Mouse (Mus musculus) right cerebral cortex, postnatal 10 days (tissue): Measurements from ENCODE around the gene Tmed8.
"Not testable (repeated sequence)": the region's sequence is repeated elsewhere in the genome, so short reads cannot be mapped to it uniquely, and the experiment has no call there.

Source experiments
- DNase-seq, 2 experiments: peaks; one replicate each; pipeline ENCODE4 v3.0.0; 2021; ENCODE audit warnings: low spot score in 2 of 2

Gene Tmed8

GRCm38 (mm10) chr12:87199973-87200586, at the start of gene Tmed8:
Tmed8 (minus strand) TSS chr12:87200454.
- DNase-seq, result peak; percentile 87 to 93

GRCm38 (mm10) chr12:87238632-87239031, 38.4 kb upstream of the Tmed8 start, which contains the start of gene Noxred1:
Noxred1 (minus strand) TSS chr12:87238732.
- DNase-seq, result no peak

GRCm38 (mm10) chr12:87236882-87237483, 36.7 kb upstream of the Tmed8 start:
- no peak for DNase-seq

- no peak for DNase-seq
Measured at GRCm38 (mm10) chr12:87230379-87230895, 30.2 kb upstream of the Tmed8 start.

- DNase-seq, result no peak
Measured at GRCm38 (mm10) chr12:87229633-87230032, 29.4 kb upstream of the Tmed8 start.

- no peak for DNase-seq
Measured at GRCm38 (mm10) chr12:87226801-87227200, 26.5 kb upstream of the Tmed8 start.

GRCm38 (mm10) chr12:87224950-87225349, 24.7 kb upstream of the Tmed8 start:
- no peak for DNase-seq

GRCm38 (mm10) chr12:87219362-87219761, 19.1 kb upstream of the Tmed8 start:
- no peak for DNase-seq

- no peak for DNase-seq
Measured at GRCm38 (mm10) chr12:87217596-87217995, 17.3 kb upstream of the Tmed8 start.

- DNase-seq, result no peak
Measured at GRCm38 (mm10) chr12:87216053-87216452, 15.8 kb upstream of the Tmed8 start.

- DNase-seq, result no peak
Measured at GRCm38 (mm10) chr12:87212844-87213606, 12.8 kb upstream of the Tmed8 start.

- not testable (repeated sequence) for DNase-seq
Measured at GRCm38 (mm10) chr12:87205789-87206188, 5.5 kb upstream of the Tmed8 start.

- DNase-seq, result peak in 1 of 2 experiments; percentile 6
Measured at GRCm38 (mm10) chr12:87201694-87202093, 1.4 kb upstream of the Tmed8 start.

- DNase-seq, result peak; percentile 56 to 58
Measured at GRCm38 (mm10) chr12:87199206-87199972, 865 bp downstream of the Tmed8 start, which contains the start of gene Samd15. Samd15 (plus strand) TSS chr12:87199723.

- peak in 1 of 2 experiments; percentile 16 for DNase-seq
Measured at GRCm38 (mm10) chr12:87198792-87199191, 1.5 kb downstream of the Tmed8 start.

- DNase-seq, result peak in 1 of 2 experiments; percentile 1
Measured at GRCm38 (mm10) chr12:87196310-87196709, 3.9 kb downstream of the Tmed8 start.

- no peak for DNase-seq
Measured at GRCm38 (mm10) chr12:87195069-87195468, 5.2 kb downstream of the Tmed8 start.

- DNase-seq, result no peak
Measured at GRCm38 (mm10) chr12:87193008-87193407, 7.2 kb downstream of the Tmed8 start.

- DNase-seq, result no peak
Measured at GRCm38 (mm10) chr12:87177631-87178030, 22.6 kb downstream of the Tmed8 start.

- DNase-seq, result no peak
Measured at GRCm38 (mm10) chr12:87175194-87175946, 24.9 kb downstream of the Tmed8 start.

GRCm38 (mm10) chr12:87160815-87161214, 39.4 kb downstream of the Tmed8 start:
- DNase-seq, result no peak
